Mouse (Mus musculus) layer of hippocampus, adult 18-20 months (tissue): ENCODE data around the gene Frmd4b. TPM values are rescaled to one million over a fixed set of nuclear protein-coding genes. Genes with fewer than 3 reads are reported as not detected.
A peak's percentile ranks its signal among the peaks of the same experiment; 100 is the strongest.

ENCODE experiments used
- DNase-seq, 2 experiments: peaks; one replicate each; pipeline ENCODE4 v3.0.0; 2022; ENCODE audit warnings: low spot score in 2 of 2
- total RNA-seq, 2 experiments: library from RNA; stranded (reverse); gene quantifications; 2 replicates each; pipeline ENCODE4 v1.2.3; 2021

The Frmd4b gene
- total RNA-seq, 2 experiments from 2014 or later = 24.1 to 25.2 TPM

DNA sequence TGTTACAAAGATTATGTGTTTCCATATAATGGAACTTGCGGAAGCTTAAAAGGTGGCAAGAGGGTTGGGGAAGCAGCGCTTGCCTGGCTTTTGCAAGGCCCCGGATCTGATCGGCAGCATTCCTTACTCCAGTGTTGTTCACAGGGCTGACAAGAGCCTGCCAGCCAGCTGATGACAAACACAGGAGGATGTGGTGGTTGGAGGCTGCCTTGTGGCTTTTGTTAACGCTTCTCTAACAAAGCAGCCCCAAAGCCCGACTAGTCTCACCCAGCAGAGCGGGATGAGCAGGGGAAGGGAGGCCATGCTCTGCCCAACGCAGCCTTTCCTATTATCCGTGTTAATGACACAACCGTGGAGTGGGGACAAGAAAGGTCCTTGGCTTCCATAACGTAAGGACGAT lies 295.2 kb downstream of the Frmd4b start:
- no peak for DNase-seq

DNA sequence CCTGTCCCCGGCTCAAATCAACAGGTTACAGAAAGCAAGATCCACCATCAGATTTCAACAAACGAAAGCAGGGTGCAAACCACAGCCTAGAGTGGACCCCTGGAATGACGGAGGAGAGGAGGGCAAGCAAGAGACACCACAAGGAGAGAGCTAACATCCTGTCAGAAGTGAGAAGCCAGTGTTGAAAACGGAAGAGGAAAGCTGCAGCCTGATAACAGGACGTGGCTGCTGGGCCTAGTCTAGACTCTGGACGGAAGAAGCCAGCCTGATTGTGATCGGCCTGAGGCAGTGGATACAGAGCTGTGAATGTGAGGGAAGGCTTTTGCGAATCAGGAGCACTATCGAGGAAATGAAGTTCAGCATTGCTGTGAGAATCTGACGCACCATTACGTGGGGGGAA lies 296.2 kb downstream of the Frmd4b start:
- DNase-seq = no peak

DNA sequence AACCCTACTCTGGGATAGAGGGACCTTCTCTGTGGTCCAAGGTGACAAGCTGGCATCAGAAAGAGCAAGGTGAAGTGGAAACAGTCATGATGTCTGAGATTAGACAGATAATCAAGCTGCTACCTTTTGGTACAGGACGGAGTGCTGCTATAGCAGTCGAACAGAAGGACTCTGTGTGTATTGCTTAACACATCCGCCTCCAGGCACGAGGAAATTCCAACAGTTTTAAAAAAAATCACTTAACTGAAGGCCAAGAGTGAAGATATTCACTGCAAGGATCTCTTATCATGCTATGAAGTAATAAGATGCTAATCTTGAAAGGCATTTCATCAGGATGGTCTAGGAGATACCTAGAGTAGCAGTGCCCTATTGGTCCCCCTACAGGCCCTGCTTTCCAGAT lies 298.3 kb downstream of the Frmd4b start:
- peak in 1 of 2 experiments; percentile 64 for DNase-seq

DNA sequence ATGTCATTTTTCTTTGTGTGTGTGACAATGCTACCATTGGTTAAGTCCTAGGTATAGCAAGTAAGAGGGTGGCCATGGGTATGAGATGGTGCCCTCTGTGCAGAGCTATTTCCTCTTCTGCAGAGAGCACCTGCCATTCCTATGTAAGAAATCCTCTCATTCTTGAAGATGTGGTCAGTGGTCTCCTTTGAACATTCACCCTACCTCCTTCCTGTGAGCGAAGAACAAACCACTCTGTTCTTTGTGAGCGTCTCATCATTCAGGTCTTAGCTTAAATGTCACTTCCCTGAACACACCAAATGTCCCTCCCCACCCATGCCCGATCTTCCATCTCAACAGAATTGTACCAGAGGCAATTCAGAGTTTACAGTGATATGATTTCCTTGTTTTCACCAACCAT lies 299.4 kb downstream of the Frmd4b start:
- no peak for DNase-seq

GRCm38 (mm10) chr6:97316716-97317115 lies 300.6 kb downstream of the Frmd4b start:
- DNase-seq = no peak

GRCm38 (mm10) chr6:97315311-97315710 lies 302.0 kb downstream of the Frmd4b start:
- no peak for DNase-seq

- no peak for DNase-seq
Measured at GRCm38 (mm10) chr6:97312545-97312939, 304.8 kb downstream of the Frmd4b start.

- DNase-seq = peak in 1 of 2 experiments; percentile 30
Measured at GRCm38 (mm10) chr6:97311599-97312544, 305.5 kb downstream of the Frmd4b start.

GRCm38 (mm10) chr6:97310901-97311331 lies 306.4 kb downstream of the Frmd4b start:
- no peak for DNase-seq

GRCm38 (mm10) chr6:97309161-97309560 lies 308.2 kb downstream of the Frmd4b start:
- no peak for DNase-seq

DNA sequence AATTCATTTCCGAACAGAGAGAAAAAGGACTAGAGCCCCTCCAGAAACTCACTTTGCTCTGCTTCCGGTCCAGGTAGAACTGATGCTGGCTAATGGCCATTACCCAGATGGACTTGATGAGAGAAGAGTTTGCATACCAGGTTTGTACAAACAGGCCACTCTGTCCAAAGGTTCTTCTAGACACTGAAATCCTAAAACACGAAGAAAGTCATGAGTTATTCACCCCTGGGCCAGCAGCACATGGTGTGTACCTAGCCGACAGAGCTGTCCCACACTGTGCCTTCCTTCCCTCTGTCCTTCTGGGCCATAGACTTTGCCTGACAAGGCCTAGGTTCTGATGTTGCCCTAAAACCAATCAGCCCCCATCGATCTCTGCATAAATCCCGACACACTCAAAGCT lies 308.8 kb downstream of the Frmd4b start:
- no peak for DNase-seq

- no peak for DNase-seq
Measured at GRCm38 (mm10) chr6:97307231-97307630, 310.1 kb downstream of the Frmd4b start.

- no peak for DNase-seq
Measured at GRCm38 (mm10) chr6:97306351-97306750, 311.0 kb downstream of the Frmd4b start.

DNA sequence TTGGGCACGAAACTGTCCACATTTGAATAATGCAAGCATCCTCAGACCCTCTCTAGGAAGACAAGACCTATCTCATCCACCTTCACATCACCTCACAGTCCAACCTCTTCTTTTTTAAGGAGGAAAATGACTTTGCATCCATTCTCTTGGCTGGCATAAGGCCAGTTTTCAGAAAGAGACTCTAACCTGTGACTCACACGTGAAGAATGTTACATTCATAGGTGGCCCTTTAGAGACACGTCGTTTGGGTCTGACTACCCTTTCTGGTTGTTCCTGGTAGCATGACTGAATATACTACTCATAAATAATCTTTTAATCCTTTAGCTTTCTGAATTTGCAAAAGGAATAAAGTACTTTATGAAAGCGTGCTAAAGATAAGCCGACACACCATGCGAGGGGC lies 311.9 kb downstream of the Frmd4b start:
- no peak for DNase-seq

DNA sequence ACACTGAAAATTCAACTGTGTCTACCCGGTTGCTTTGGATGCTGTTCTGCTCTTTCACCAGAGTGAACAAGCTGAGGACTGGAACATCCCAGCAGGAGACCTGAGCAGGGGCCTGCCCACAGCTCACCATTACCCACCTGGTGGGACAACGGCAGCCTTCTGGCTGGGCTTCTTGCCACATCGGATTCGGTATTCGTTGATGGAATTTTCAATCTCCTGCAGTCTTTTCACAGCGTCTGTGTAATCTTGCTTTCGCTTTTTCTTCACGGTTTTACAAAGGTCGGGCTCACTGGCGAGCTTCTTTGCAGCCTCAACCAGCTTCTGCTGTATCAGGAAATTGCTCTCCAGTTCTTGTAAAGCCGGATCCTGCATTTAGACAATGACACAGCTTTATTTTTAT lies 312.3 kb downstream of the Frmd4b start:
- no peak for DNase-seq

DNA sequence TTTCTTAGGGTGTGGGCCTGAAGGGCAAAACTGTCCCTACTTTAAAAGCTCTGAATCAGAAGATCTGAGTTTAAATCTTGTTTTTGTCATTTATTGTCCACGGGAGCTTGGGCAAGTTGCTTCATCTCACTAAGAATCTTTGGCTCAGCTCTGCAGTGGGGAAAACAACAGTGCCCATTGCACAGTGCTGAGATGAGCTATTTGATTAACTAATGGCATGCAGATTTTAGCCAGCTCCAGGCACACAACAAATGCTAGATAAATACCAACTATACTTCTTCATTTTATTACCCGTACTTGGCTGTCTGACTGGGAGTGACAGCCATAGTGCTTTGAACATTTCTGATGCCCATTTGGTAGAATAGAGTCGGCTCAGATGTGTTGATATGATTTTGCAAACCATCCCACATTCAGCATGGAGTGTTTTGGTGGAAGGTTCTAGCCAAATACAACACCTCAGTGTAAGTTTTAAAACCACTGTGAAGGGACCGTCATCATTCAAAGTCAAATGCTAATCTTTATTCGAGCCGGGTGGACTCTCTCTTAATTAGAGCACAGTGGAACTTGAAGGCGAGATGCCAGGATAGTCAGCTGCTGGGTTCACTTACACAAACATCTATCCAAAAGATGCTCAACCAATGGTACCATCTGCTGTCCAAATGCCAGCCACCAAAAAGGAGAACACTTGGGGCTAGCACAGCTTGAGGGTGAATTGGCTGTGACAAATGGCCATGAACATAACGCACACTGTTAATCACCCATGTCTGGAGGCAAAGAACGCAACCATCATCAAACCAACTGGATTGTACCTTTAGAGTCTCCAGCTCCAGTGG lies 313.8 kb downstream of the Frmd4b start:
- peak; percentile 39 to 72 for DNase-seq

DNA sequence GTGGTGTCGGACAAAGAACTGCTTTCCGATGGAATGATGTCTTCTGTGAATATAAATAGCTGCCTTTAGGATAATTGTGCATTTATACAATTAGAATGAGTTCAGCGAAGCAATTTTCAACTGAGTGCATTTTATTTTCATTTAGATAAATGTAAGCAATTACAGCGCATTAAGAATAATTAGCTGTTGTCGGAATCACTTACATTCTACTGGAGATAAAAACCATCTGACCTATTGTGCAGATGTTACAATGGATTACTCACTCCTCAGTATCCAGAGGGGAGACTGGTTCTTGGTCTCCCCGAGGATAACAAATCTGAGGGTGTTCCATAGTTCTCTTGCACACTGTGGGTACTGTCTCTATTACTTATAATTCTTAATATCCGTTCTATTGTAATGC lies 315.0 kb downstream of the Frmd4b start:
- DNase-seq = no peak

DNA sequence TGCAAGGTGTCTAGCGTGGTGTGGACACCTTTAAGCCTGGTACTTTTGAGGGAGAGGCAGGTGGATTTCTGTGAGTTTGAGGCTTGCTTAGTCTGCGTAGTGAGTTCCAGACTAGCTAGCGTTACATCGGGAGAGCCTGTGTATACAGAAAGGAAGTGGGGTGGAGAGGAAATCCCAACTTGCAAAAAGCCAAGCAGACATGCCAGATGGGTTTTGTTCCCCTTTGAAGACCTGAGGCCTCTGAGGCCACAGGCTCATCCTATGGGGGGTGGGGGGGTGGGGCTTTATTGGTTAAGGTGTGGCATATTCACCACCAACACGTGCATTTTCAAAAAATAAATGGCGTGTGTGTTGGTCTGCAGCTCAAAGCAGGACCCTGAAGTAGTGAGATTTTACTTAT lies 316.7 kb downstream of the Frmd4b start:
- no peak for DNase-seq

DNA sequence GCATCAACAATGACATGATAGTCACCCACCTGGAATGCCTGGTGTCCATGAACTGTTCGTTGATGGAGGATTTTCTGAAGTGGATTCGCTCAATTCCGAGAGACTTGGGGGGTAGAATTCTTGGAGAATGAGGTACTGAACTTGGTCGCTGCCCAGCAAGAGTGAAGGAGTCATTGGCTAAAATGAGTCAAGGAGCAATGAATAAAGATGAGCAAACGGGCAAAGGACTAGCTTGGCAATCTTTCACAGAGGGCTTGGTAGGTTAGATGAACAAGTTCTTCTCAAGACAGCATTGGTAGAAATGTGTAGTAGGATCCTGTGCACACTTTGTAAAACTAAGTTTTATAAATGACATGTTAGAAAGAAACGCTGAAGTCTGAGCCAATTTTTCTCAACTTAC lies 317.2 kb downstream of the Frmd4b start:
- no peak for DNase-seq

GRCm38 (mm10) chr6:97297151-97297550 lies 320.2 kb downstream of the Frmd4b start:
- no peak for DNase-seq

GRCm38 (mm10) chr6:97295866-97296527 lies 321.3 kb downstream of the Frmd4b start:
- DNase-seq = no peak

GRCm38 (mm10) chr6:97295416-97295815 lies 321.9 kb downstream of the Frmd4b start:
- no peak for DNase-seq
